Mouse (Mus musculus) liver, embryonic 12.5 days (tissue): ENCODE data around the gene Riok2. TPM values are rescaled to one million over a fixed set of nuclear protein-coding genes. Genes with fewer than 3 reads are reported as not detected.

Experiments
- ATAC-seq: fragments of 200-750 bp; cut with Nextera tagmentation; 2 replicates; pipeline ENCODE4 v1.8.0; 2017; ENCODE audit warnings: moderate number of reproducible peaks, mild to moderate bottlenecking, moderate library complexity
- H3K27ac ChIP-seq: fragments of 300-500 bp; sonication (generic); 2 replicates; pipeline ENCODE4 v1.5.1; 2016; ENCODE audit warnings: mild to moderate bottlenecking
- H3K27me3 ChIP-seq: fragments of 300-500 bp; sonication (generic); replicated peaks from 2 replicates; pipeline ENCODE4 v1.6.1; 2016; ENCODE audit warnings: mild to moderate bottlenecking, moderate library complexity
- H3K36me3 ChIP-seq: fragments of 300-500 bp; sonication (generic); 2 replicates; pipeline ENCODE4 v1.6.1; 2016; ENCODE audit warnings: mild to moderate bottlenecking, moderate library complexity
- H3K4me1 ChIP-seq: fragments of 300-500 bp; sonication (generic); 2 replicates; pipeline ENCODE4 v1.6.1; 2016
- H3K4me2 ChIP-seq: fragments of 300-500 bp; sonication (generic); 2 replicates; pipeline ENCODE4 v1.6.1; 2016; ENCODE audit warnings: mild to moderate bottlenecking, moderate library complexity
- H3K4me3 ChIP-seq: fragments of 300-500 bp; sonication (generic); 2 replicates; pipeline ENCODE4 v1.5.1; 2016; ENCODE audit warnings: mild to moderate bottlenecking, moderate library complexity
- H3K9ac ChIP-seq: fragments of 300-500 bp; sonication (generic); 2 replicates; pipeline ENCODE4 v1.6.1; 2016; ENCODE audit warnings: mild to moderate bottlenecking, moderate library complexity
- H3K9me3 ChIP-seq: fragments of 300-500 bp; sonication (generic); replicated peaks from 2 replicates; pipeline ENCODE4 v1.6.1; 2016; ENCODE audit warnings: mild to moderate bottlenecking, moderate library complexity
- WGBS: fragments of 180-500 bp; shearing (Covaris S2); methylation state at CpG from one replicate; pipeline ENCODE4 v1.1.7; 2016; ENCODE audit not compliant: insufficient replicate concordance; 5-methylcytosine and 5-hydroxymethylcytosine counted together
- polyA plus RNA-seq: library from polyadenylated mRNA; unstranded; fragments of >200 nt; fragmentation: Nextera tagmentation; extraction: Ambion mirVana; gene quantifications from 2 replicates; pipeline ENCODE4 v1.2.1, GENCODE M21; 2016

Gene Riok2
- polyA plus RNA-seq, 1 experiment from 2014 or later, result 20.7 TPM

DNA sequence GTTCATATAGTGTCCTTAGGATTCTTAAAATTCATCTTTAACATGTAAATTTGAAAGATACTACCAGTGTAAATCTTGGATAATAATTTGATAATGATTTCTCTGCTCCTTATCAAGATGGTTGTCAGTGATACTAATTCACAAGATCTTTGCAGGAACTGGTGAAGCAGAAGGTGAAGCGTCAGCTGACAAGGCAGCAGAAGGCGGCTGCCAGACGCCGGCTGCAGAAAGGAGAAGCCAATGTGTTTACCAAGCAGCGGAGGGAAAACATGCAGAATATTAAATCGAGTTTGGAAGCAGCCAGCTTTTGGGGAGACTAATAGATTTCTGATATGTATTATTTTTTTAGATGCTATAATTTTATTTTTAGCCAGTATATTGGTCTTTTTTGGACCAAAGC is 19.2 kb downstream of the Riok2 start:
- Histone ChIP-seq H3K9ac (no peak overlapping the region), H3K36me3 (peaks cover 53% of the 10 kb centered on the region), H3K4me1 (no peaks in the 10 kb centered on the region; the same call in 1 of the 2 replicates), H3K4me2 (no peak overlapping the region), H3K27ac (no peak overlapping the region), H3K9me3 (no peaks in the 10 kb centered on the region), H3K4me3 (no peak overlapping the region), H3K27me3 (no peaks in the 10 kb centered on the region)
- WGBS, result 86% methylated on average over 6 of the region's 6 CpGs
- ATAC-seq, result no peak

GRCm38 (mm10) chr17:17394336-17394735 is 20.2 kb downstream of the Riok2 start:
- Histone ChIP-seq H3K9ac (no peak overlapping the region), H3K4me1 (no peaks in the 10 kb centered on the region; the same call in 1 of the 2 replicates), H3K36me3 (peaks cover 43% of the 10 kb centered on the region), H3K27ac (no peak overlapping the region), H3K4me2 (no peak overlapping the region), H3K4me3 (no peak overlapping the region), H3K27me3 (no peaks in the 10 kb centered on the region), H3K9me3 (no peaks in the 10 kb centered on the region)
- no peak for ATAC-seq
- 40% methylated on average over 4 of the region's 4 CpGs for WGBS

DNA sequence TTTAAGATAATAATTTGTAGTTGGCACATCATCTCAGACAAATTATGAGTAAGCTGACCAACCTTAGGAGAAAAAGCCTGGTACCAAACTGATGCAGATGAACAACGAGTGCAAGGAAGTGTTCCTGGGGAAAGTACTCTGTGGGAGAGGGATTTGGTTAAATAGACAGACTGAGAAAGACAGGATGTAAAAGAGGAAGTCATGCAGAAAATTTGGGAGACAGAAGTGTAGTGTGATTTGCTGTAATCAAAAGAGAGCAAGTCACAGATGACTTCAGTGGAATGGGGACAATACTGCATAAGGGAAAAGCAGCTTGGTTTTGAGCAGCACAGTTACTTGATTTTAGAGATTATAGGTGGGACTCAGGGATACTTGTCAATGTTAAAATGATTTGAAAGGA is 22.8 kb downstream of the Riok2 start:
- Histone ChIP-seq H3K4me3 (no peak overlapping the region), H3K9me3 (no peaks in the 10 kb centered on the region), H3K36me3 (peaks cover 26% of the 10 kb centered on the region), H3K27ac (no peak overlapping the region), H3K9ac (no peak overlapping the region), H3K4me1 (no peaks in the 10 kb centered on the region; the same call in 1 of the 2 replicates), H3K27me3 (no peaks in the 10 kb centered on the region), H3K4me2 (no peak overlapping the region)
- 39% methylated on average over 1 of the region's 1 CpGs for WGBS
- ATAC-seq, result no peak

GRCm38 (mm10) chr17:17398664-17399063 is 24.6 kb downstream of the Riok2 start:
- no peak overlapping the region for H3K4me3 ChIP-seq
- H3K27ac ChIP-seq, result no peak overlapping the region
- no peaks in the 10 kb centered on the region for H3K27me3 ChIP-seq
- no peak for ATAC-seq
- H3K9me3 ChIP-seq, result no peaks in the 10 kb centered on the region
- H3K9ac ChIP-seq, result no peak overlapping the region
- no peaks in the 10 kb centered on the region; the same call in 1 of the 2 replicates for H3K4me1 ChIP-seq
- H3K36me3 ChIP-seq, result peaks cover 18% of the 10 kb centered on the region
- WGBS, result 26% methylated on average over 2 of the region's 2 CpGs
- no peak overlapping the region for H3K4me2 ChIP-seq

- no peak within 1 kb of the TSS for H3K4me2 ChIP-seq
- no peak for ATAC-seq
- no peak within 1 kb of the TSS for H3K27ac ChIP-seq
- no peaks in the 10 kb centered on the region for H3K36me3 ChIP-seq
- H3K9ac ChIP-seq, result no peak within 1 kb of the TSS
- 29% methylated on average over 6 of the region's 6 CpGs for WGBS
- H3K4me1 ChIP-seq, result no peaks in the 10 kb centered on the region; the same call in 1 of the 2 replicates
- H3K4me3 ChIP-seq, result no peak within 1 kb of the TSS
- no peaks in the 10 kb centered on the region for H3K27me3 ChIP-seq
- H3K9me3 ChIP-seq, result no peaks in the 10 kb centered on the region
Measured at GRCm38 (mm10) chr17:17402222-17403004, 28.3 kb downstream of the Riok2 start, which contains the start of gene Lix1. Gene Lix1, plus strand, starts transcription at chr17:17402672.

GRCm38 (mm10) chr17:17403038-17403437 is 28.9 kb downstream of the Riok2 start:
- Histone ChIP-seq H3K9ac (no peak overlapping the region), H3K4me3 (no peak overlapping the region), H3K9me3 (no peaks in the 10 kb centered on the region), H3K4me2 (no peak overlapping the region), H3K27me3 (no peaks in the 10 kb centered on the region), H3K4me1 (no peaks in the 10 kb centered on the region; the same call in 1 of the 2 replicates), H3K36me3 (no peaks in the 10 kb centered on the region), H3K27ac (no peak overlapping the region)
- WGBS, result 53% methylated on average over 5 of the region's 5 CpGs
- ATAC-seq, result no peak

- 56% methylated on average over 3 of the region's 3 CpGs for WGBS
- ATAC-seq, result no peak
- no peak overlapping the region for H3K27ac ChIP-seq
- H3K9me3 ChIP-seq, result no peaks in the 10 kb centered on the region
- no peak overlapping the region for H3K9ac ChIP-seq
- H3K4me2 ChIP-seq, result no peak overlapping the region
- no peak overlapping the region for H3K4me3 ChIP-seq
- no peaks in the 10 kb centered on the region for H3K4me1 ChIP-seq
- no peaks in the 10 kb centered on the region for H3K36me3 ChIP-seq
- no peaks in the 10 kb centered on the region for H3K27me3 ChIP-seq
Measured at GRCm38 (mm10) chr17:17403578-17404112, 29.5 kb downstream of the Riok2 start.

- no peaks in the 10 kb centered on the region for H3K9me3 ChIP-seq
Measured at GRCm38 (mm10) chr17:17404811-17405544, 30.9 kb downstream of the Riok2 start.

DNA sequence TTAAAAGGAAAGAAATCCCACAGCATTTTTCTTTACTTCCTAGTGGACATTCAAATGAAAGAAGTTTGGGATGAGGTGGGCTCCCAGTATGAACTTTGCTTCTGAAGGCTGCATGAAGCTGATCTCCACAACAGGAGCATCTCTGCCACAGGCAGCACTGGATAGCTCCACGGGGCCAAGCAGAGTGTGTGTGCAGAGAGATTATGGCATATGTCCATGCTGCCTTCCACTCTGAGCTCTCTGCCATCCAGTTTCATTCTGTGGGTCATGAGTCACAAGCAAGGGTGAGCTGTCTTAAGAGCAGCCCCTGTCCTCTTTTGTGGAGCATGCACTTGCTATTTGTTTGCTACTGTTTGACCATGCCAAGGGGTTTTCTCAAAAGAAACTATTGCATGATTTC is 31.5 kb downstream of the Riok2 start:
- 26% methylated on average over 1 of the region's 1 CpGs for WGBS
- Histone ChIP-seq H3K4me1 (no peaks in the 10 kb centered on the region), H3K36me3 (no peaks in the 10 kb centered on the region), H3K4me3 (no peak overlapping the region), H3K27me3 (no peaks in the 10 kb centered on the region), H3K4me2 (no peak overlapping the region), H3K9ac (no peak overlapping the region), H3K9me3 (no peaks in the 10 kb centered on the region), H3K27ac (no peak overlapping the region)
- no peak for ATAC-seq

More at GRCm38 (mm10) chr17:17404811-17405544, 30.9 kb downstream of the Riok2 start:
- Histone ChIP-seq H3K27ac (no peak overlapping the region), H3K36me3 (no peaks in the 10 kb centered on the region), H3K27me3 (no peaks in the 10 kb centered on the region), H3K9ac (no peak overlapping the region), H3K4me3 (no peak overlapping the region), H3K4me2 (no peak overlapping the region), H3K4me1 (no peaks in the 10 kb centered on the region)
- ATAC-seq, result no peak
- WGBS, result 55% methylated on average over 8 of the region's 8 CpGs

GRCm38 (mm10) chr17:17408137-17408536 is 34.0 kb downstream of the Riok2 start:
- no peak overlapping the region for H3K27ac ChIP-seq
- H3K9ac ChIP-seq, result no peak overlapping the region
- no peak overlapping the region for H3K4me3 ChIP-seq
- H3K9me3 ChIP-seq, result no peaks in the 10 kb centered on the region
- H3K36me3 ChIP-seq, result no peaks in the 10 kb centered on the region
- H3K4me1 ChIP-seq, result no peaks in the 10 kb centered on the region
- ATAC-seq, result no peak
- H3K27me3 ChIP-seq, result no peaks in the 10 kb centered on the region
- WGBS, result 62% methylated on average over 6 of the region's 6 CpGs
- H3K4me2 ChIP-seq, result no peak overlapping the region

DNA sequence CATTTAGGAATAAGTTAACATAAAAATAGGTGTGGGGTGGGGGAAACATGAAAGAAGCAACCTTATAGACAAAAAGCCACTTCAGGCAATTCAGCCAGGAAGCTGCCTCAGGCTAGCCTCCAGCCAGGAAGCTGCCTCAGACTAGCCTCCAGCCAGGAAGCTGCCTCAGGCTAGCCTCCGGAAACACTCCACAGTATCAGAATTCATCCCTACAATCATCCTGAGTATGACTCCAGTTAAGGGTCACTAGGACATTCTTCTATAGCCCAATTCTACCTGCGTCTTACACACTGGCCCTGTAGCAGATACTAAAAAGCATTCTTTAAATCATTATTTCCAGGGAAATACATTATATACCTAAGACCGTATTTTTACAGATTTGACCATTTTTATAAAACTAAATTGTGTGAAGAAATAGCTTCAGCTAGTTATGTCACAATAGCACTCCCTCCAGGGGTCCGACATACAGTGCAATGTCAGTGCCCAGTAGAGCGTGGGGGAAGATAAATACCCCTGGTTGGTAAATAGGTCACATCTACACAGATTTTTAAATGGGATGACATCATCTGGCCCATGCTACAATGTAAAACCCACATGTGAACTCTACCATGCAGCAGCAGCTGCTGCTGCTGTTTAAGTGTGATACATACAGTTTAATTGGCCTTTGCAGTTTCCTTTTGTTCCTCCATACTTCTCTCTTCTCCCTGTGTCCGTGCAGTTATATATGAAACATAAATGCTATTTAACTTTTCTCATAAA is 34.8 kb downstream of the Riok2 start:
- H3K9me3 ChIP-seq, result no peaks in the 10 kb centered on the region
- H3K4me1 ChIP-seq, result no peaks in the 10 kb centered on the region
- WGBS, result 72% methylated on average over 6 of the region's 6 CpGs
- no peak overlapping the region for H3K4me3 ChIP-seq
- no peaks in the 10 kb centered on the region for H3K36me3 ChIP-seq
- no peak overlapping the region for H3K4me2 ChIP-seq
- no peak for ATAC-seq
- no peaks in the 10 kb centered on the region for H3K27me3 ChIP-seq
- H3K27ac ChIP-seq, result no peak overlapping the region
- no peak overlapping the region for H3K9ac ChIP-seq
